12 mouse cellular contexts compared by ENCODE assay signal in genomic region chr15:93977494-93977893, GRCm38 (mm10).
DNase-seq lines count a peak whose midpoint lies in the region; ATAC-seq and TF ChIP-seq lines count a peak whose summit lies in the region.
"Had no signal": no experiment of that assay in that cellular context is flagged by ENCODE, and none has a peak within 500 bp of the region (broad histone marks: within the 10 kb centered on the region; RNA-seq: fewer than 3 reads in every experiment).

No protein-coding gene starts in this region.

- no peaks in the 10 kb centered on the region for H3K9me3 ChIP-seq in kidney, embryonic 15.5 days (replicated peaks)
- H3K9me3 ChIP-seq in midbrain, postnatal 0 days (ENCODE audit: low read length): no peaks in the 10 kb centered on the region
- H3K9me3 ChIP-seq in embryonic facial prominence, embryonic 10.5 days: no peaks in the 10 kb centered on the region
- H3K9me3 ChIP-seq: hindbrain, embryonic 10.5 days had no signal

- no peaks in the 10 kb centered on the region for H3K27me3 ChIP-seq in kidney, embryonic 15.5 days
- no peaks in the 10 kb centered on the region for H3K27me3 ChIP-seq in midbrain, postnatal 0 days (ENCODE audit: insufficient read depth, low read length)
- H3K27me3 ChIP-seq in embryonic facial prominence, embryonic 10.5 days (replicated peaks; ENCODE audit: low read depth, poor library complexity, severe bottlenecking): no peaks in the 10 kb centered on the region

- peaks cover 7% of the 10 kb centered on the region; the same call in 1 of the 2 replicates for H3K4me1 ChIP-seq in kidney, embryonic 15.5 days
- no peaks in the 10 kb centered on the region for H3K4me1 ChIP-seq in midbrain, postnatal 0 days (ENCODE audit: insufficient read depth, low read length)
- peaks cover 12% of the 10 kb centered on the region for H3K4me1 ChIP-seq in embryonic facial prominence, embryonic 10.5 days
- H3K4me1 ChIP-seq: hindbrain, embryonic 10.5 days had no signal

- no peak for TF ChIP-seq CTCF in midbrain, postnatal 0 days (IDR thresholded peaks at IDR 0.05)

- peak; percentile 9 for DNase-seq in kidney, postnatal 14 days
- peak; percentile 32 to 45 for DNase-seq in heart, postnatal 10 days
- peak; percentile 8 to 24 for DNase-seq in thymus, adult 18-20 months
- DNase-seq in midbrain, postnatal 0 days (ENCODE audit: low spot score): no peak
- DNase-seq in testis, postnatal 14 days (ENCODE audit: low spot score): no peak
- DNase-seq in embryonic facial prominence, embryonic 10.5 days (ENCODE audit: low spot score): no peak
- DNase-seq: cerebellum, postnatal 36 days; lung, adult 18-20 months had no signal

- no peak overlapping the region for H3K4me2 ChIP-seq in kidney, embryonic 15.5 days
- no peak overlapping the region for H3K4me2 ChIP-seq in midbrain, postnatal 0 days (ENCODE audit: low read depth, low read length, poor library complexity, severe bottlenecking)

- 74% methylated on average over 5 of the region's 5 CpGs for WGBS in kidney, embryonic 15.5 days
- 71% methylated on average over 5 of the region's 5 CpGs for WGBS in midbrain, postnatal 0 days
- 80% methylated on average over 5 of the region's 5 CpGs for WGBS in embryonic facial prominence, embryonic 10.5 days

- no peak overlapping the region for H3K9ac ChIP-seq in kidney, embryonic 15.5 days
- no peak overlapping the region for H3K9ac ChIP-seq in midbrain, postnatal 0 days (replicated peaks; ENCODE audit: low read length, poor library complexity, severe bottlenecking)

- H3K27ac ChIP-seq in kidney, embryonic 15.5 days: no peak overlapping the region
- H3K27ac ChIP-seq in midbrain, postnatal 0 days (ENCODE audit: low read depth, low read length): no peak overlapping the region
- H3K27ac ChIP-seq in embryonic facial prominence, embryonic 10.5 days (replicated peaks): no peak overlapping the region
- H3K27ac ChIP-seq: hindbrain, embryonic 10.5 days had no signal

- intact Hi-C loops in heart, postnatal 10 days (cut with DNase I): loop anchor here (1.0 to 5.0 kb wide), 2 partner anchors 385 to 400 kb away; no protein-coding TSS in a partner anchor

- H3K36me3 ChIP-seq in kidney, embryonic 15.5 days: no peaks in the 10 kb centered on the region
- no peaks in the 10 kb centered on the region for H3K36me3 ChIP-seq in midbrain, postnatal 0 days (ENCODE audit: insufficient read depth, low read length)
- no peaks in the 10 kb centered on the region for H3K36me3 ChIP-seq in embryonic facial prominence, embryonic 10.5 days (replicated peaks)
- H3K36me3 ChIP-seq: hindbrain, embryonic 10.5 days had no signal

- no peak overlapping the region for H3K4me3 ChIP-seq in kidney, embryonic 15.5 days (replicated peaks)
- no peak overlapping the region for H3K4me3 ChIP-seq in midbrain, postnatal 0 days (ENCODE audit: low read depth, low read length)
- no peak overlapping the region for H3K4me3 ChIP-seq in embryonic facial prominence, embryonic 10.5 days
- H3K4me3 ChIP-seq: hindbrain, embryonic 10.5 days had no signal

- ATAC-seq in kidney, embryonic 15.5 days (replicated peaks; ENCODE audit: low FRiP score): no peak
- peak; percentile 88 for ATAC-seq in common myeloid progenitor, adult 5-6 weeks (replicated peaks; ENCODE audit: low read depth, poor library complexity, severe bottlenecking)
- no peak for ATAC-seq in midbrain, postnatal 0 days (ENCODE audit: low FRiP score)
- ATAC-seq: midbrain, embryonic 16.5 days had no signal

Comparison
In these comparisons a context has a peak if more than half of its experiments do, and no peak if none do; other contexts are left out.
1. DNase-seq: peak in kidney, postnatal 14 days (single experiment), heart, postnatal 10 days (2 of 2) and thymus, adult 18-20 months (2 of 2); none in midbrain, postnatal 0 days (single experiment), testis, postnatal 14 days (single experiment) and embryonic facial prominence, embryonic 10.5 days (single experiment).